Mouse (Mus musculus) C2C12 (cell line): ENCODE measurements around the gene Nbeal2.

ENCODE experiments used
- CTCF ChIP-seq: IDR thresholded peaks from one replicate; pipeline ENCODE4 v1.5.1; 2011; ENCODE audit not compliant: control insufficient read depth, insufficient read depth, insufficient read length
- MAX ChIP-seq: IDR thresholded peaks from one replicate; pipeline ENCODE4 v1.6.1; 2011; ENCODE audit warnings: mild to moderate bottlenecking, control low read depth

GRCm38 (mm10) chr9:110659521-110659920 lies 5.6 kb upstream of the Nbeal2 start:
- TF ChIP-seq MAX (no peak), CTCF (no peak)
